Mouse (Mus musculus) mesoderm, embryonic 11.5 days (tissue): ENCODE measurements at regions not wholly inside any gene's neighbourhood (a gene's known extent, or its start where the extent isn't known, plus 50 kb on each side); places are given as distances from the start of the nearest gene placed in this dataset.

Experiments
- DNase-seq: peaks from one replicate; pipeline ENCODE4 v3.0.0-alpha.2; 2012; ENCODE audit warnings: low read depth, low spot score

GRCm38 (mm10) chr13:3752334-3752733 lies 51.8 kb downstream of the Calml3 start:
- DNase-seq, result no peak

GRCm38 (mm10) chr13:3751222-3751621 lies 52.9 kb downstream of the Calml3 start:
- no peak for DNase-seq

- DNase-seq, result no peak
Observed at GRCm38 (mm10) chr13:3750756-3751155, 53.4 kb downstream of the Calml3 start.

GRCm38 (mm10) chr13:3749646-3750045 lies 54.5 kb downstream of the Calml3 start:
- DNase-seq, result no peak

GRCm38 (mm10) chr13:3748859-3749258 lies 55.3 kb downstream of the Calml3 start:
- peak; percentile 17 for DNase-seq

- peak; percentile 24 for DNase-seq
Observed at GRCm38 (mm10) chr13:3746524-3746923, 57.6 kb downstream of the Calml3 start.

GRCm38 (mm10) chr13:3744870-3745269 lies 59.2 kb downstream of the Calml3 start:
- DNase-seq, result no peak

- DNase-seq, result no peak
Observed at GRCm38 (mm10) chr13:3743692-3744457, 60.2 kb downstream of the Calml3 start.

- peak; percentile 12 for DNase-seq
Observed at GRCm38 (mm10) chr13:3742763-3743401, 61.2 kb downstream of the Calml3 start.

GRCm38 (mm10) chr13:3742094-3742730 lies 61.9 kb downstream of the Calml3 start:
- DNase-seq, result peak; percentile 85

- no peak for DNase-seq
Observed at GRCm38 (mm10) chr13:3730699-3731021, 73.5 kb downstream of the Calml3 start.

GRCm38 (mm10) chr13:3729926-3730698 lies 74.0 kb downstream of the Calml3 start:
- peak; percentile 65 for DNase-seq

GRCm38 (mm10) chr13:3728888-3729287 lies 75.2 kb downstream of the Calml3 start:
- DNase-seq, result no peak

GRCm38 (mm10) chr13:3726331-3726781 lies 77.8 kb downstream of the Calml3 start:
- DNase-seq, result no peak

GRCm38 (mm10) chr13:3725803-3726202 lies 78.3 kb downstream of the Calml3 start:
- no peak for DNase-seq

- DNase-seq, result no peak
Observed at GRCm38 (mm10) chr13:3724313-3724712, 79.8 kb downstream of the Calml3 start.

GRCm38 (mm10) chr13:3723458-3724143 lies 80.5 kb downstream of the Calml3 start:
- DNase-seq, result no peak

- no peak for DNase-seq
Observed at GRCm38 (mm10) chr13:3715019-3715418, 81.2 kb downstream of the Asb13 start.

- DNase-seq, result peak; percentile 92
Observed at GRCm38 (mm10) chr13:3712497-3713160, 78.8 kb downstream of the Asb13 start.

- DNase-seq, result no peak
Observed at GRCm38 (mm10) chr13:3712088-3712487, 78.3 kb downstream of the Asb13 start.
